Mouse (Mus musculus): ENCODE measurements around the gene Chchd2. TPM values are rescaled to one million over a fixed set of nuclear protein-coding genes. Genes with fewer than 3 reads are reported as not detected.

Chchd2 gene
- polyA plus RNA-seq, 1 experiment from 2014 or later = 1,037 TPM

DNA sequence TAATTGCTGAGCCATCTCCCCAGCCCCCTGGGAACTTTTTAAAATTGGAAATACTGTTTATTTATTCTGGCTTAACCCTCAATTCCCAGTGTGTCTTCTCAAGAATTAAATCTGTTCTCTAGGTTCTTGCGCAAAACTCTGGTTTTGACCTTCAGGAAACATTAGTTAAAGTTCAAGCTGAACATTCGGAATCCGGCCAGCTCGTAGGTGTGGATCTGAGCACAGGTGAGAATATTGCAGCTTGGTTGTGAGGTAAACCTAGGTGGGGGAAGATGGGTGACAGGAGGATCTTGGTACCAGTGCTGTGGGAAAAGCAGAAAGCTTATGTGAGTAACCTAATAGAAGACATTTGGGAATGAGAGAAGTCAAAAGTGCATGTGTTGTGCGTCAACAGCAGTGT is 42.4 kb downstream of the Chchd2 start:
- H3K4me2 ChIP-seq (ENCODE audit: low read depth, low read length) = no peak overlapping the region
- no peak for ATAC-seq (replicated peaks; ENCODE audit: extremely low read depth, insufficient read depth, low FRiP score)
- peaks cover 24% of the 10 kb centered on the region for H3K36me3 ChIP-seq (ENCODE audit: control insufficient read depth, insufficient read depth)
- H3K27me3 ChIP-seq (ENCODE audit: control insufficient read depth, insufficient read depth, low read length) = no peaks in the 10 kb centered on the region
- WGBS = 93% methylated on average over 5 of the region's 5 CpGs
- no peak overlapping the region for H3K27ac ChIP-seq (ENCODE audit: low read length)
- no peaks in the 10 kb centered on the region; the same call in 1 of the 2 replicates for H3K9me3 ChIP-seq (replicated peaks; ENCODE audit: control insufficient read depth, low read length)
- peaks cover 2% of the 10 kb centered on the region; the same call in 1 of the 2 replicates for H3K4me1 ChIP-seq (ENCODE audit: control insufficient read depth, insufficient read depth, low read length)
- no peak overlapping the region for H3K9ac ChIP-seq (ENCODE audit: low read length)
- no peak overlapping the region for H3K4me3 ChIP-seq (ENCODE audit: low read length)

Other genes starting within 250 kb of the Chchd2 start
- 4.4 and 4.6 TPM in 2 replicates for gene Zfp11, start 217.4 kb downstream of the Chchd2 start, polyA plus RNA-seq (2015; fragmentation: Nextera tagmentation; extraction: Ambion mirVana)
- gene Sept14, start 179.0 kb downstream of the Chchd2 start, polyA plus RNA-seq (2015; fragmentation: Nextera tagmentation; extraction: Ambion mirVana) = not detected in 2 replicates
- gene Mrps17, start 172.0 kb downstream of the Chchd2 start, polyA plus RNA-seq (2015; fragmentation: Nextera tagmentation; extraction: Ambion mirVana) = 152 and 161 TPM in 2 replicates
- 398 and 419 TPM in 2 replicates for gene Nipsnap2, start 162.4 kb downstream of the Chchd2 start, polyA plus RNA-seq (2015; fragmentation: Nextera tagmentation; extraction: Ambion mirVana)
- gene Psph, start 100.0 kb downstream of the Chchd2 start, polyA plus RNA-seq (2015; fragmentation: Nextera tagmentation; extraction: Ambion mirVana) = 27.7 and 33.4 TPM in 2 replicates
- 16.3 and 21.4 TPM in 2 replicates for gene Sumf2, start 40.5 kb downstream of the Chchd2 start, polyA plus RNA-seq (2015; fragmentation: Nextera tagmentation; extraction: Ambion mirVana)
- gene Zbed5, start 8.3 kb upstream of the Chchd2 start, polyA plus RNA-seq (2015; fragmentation: Nextera tagmentation; extraction: Ambion mirVana) = 2.3 TPM in 2 replicates
- 1.9 and 2.2 TPM in 2 replicates for gene Phkg1, start 11.1 kb upstream of the Chchd2 start, polyA plus RNA-seq (2015; fragmentation: Nextera tagmentation; extraction: Ambion mirVana)
- 1.7 and 2.3 TPM in 2 replicates for gene Nupr1l, start 21.1 kb upstream of the Chchd2 start, polyA plus RNA-seq (2015; fragmentation: Nextera tagmentation; extraction: Ambion mirVana)
- gene Vkorc1l1, start 54.5 kb upstream of the Chchd2 start, polyA plus RNA-seq (2015; fragmentation: Nextera tagmentation; extraction: Ambion mirVana) = 13.3 TPM in 2 replicates
- gene Gusb, start 115.6 kb upstream of the Chchd2 start, polyA plus RNA-seq (2015; fragmentation: Nextera tagmentation; extraction: Ambion mirVana) = 36.8 and 40.1 TPM in 2 replicates
- 20.8 and 23.0 TPM in 2 replicates for gene Asl, start 141.8 kb upstream of the Chchd2 start, polyA plus RNA-seq (2015; fragmentation: Nextera tagmentation; extraction: Ambion mirVana)
- gene Crcp, start 141.8 kb upstream of the Chchd2 start, polyA plus RNA-seq (2015; fragmentation: Nextera tagmentation; extraction: Ambion mirVana) = 24.4 and 26.2 TPM in 2 replicates
- gene Tpst1, start 185.9 kb upstream of the Chchd2 start, polyA plus RNA-seq (2015; fragmentation: Nextera tagmentation; extraction: Ambion mirVana) = 26.5 and 27.6 TPM in 2 replicates